In the genomic region with DNA sequence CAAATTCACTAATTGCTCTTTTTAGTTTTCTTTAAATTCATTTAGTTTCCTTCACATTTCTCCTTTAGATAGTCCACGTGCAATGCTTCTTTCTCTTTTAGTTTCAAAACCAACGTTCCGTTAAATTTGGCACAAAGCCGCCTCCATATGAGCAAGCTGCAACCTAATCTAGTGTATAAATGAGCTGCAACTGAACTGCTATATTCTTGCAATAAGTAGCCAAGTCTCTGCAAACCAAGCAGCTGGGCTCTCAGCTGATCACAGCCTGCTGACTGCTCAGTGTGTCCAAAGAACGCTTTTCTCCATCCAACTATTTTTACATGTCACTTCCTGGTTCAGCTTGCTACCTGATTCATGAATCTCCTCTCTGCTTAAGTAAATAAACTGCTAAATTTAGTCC, we compare ENCODE assay signal across 11 mouse cellular contexts.
DNase-seq lines count a peak whose midpoint lies in the region; ATAC-seq and TF ChIP-seq lines count a peak whose summit lies in the region.
"Had no signal": no experiment of that assay in that cellular context is flagged by ENCODE, and none has a peak within 500 bp of the region (broad histone marks: within the 10 kb centered on the region; RNA-seq: fewer than 3 reads in every experiment).

No protein-coding gene starts in this region.

- H3K4me1 ChIP-seq in forebrain, embryonic 12.5 days, result no peaks in the 10 kb centered on the region
- H3K4me1 ChIP-seq in forebrain, embryonic 10.5 days, result no peaks in the 10 kb centered on the region
- no peaks in the 10 kb centered on the region for H3K4me1 ChIP-seq in stomach, postnatal 0 days (replicated peaks; ENCODE audit: control insufficient read depth, insufficient read depth)
- H3K4me1 ChIP-seq: embryonic facial prominence, embryonic 12.5 days; neural tube, embryonic 12.5 days had no signal

- H3K27me3 ChIP-seq in forebrain, embryonic 12.5 days, result no peaks in the 10 kb centered on the region
- no peaks in the 10 kb centered on the region for H3K27me3 ChIP-seq in forebrain, embryonic 10.5 days (ENCODE audit: poor library complexity, severe bottlenecking)
- H3K27me3 ChIP-seq in stomach, postnatal 0 days (ENCODE audit: control insufficient read depth, insufficient read depth, low read length), result no peaks in the 10 kb centered on the region
- H3K27me3 ChIP-seq: embryonic facial prominence, embryonic 12.5 days; neural tube, embryonic 12.5 days had no signal

- H3K4me2 ChIP-seq in forebrain, embryonic 12.5 days, result no peak overlapping the region
- H3K4me2 ChIP-seq in stomach, postnatal 0 days (replicated peaks; ENCODE audit: low read depth), result no peak overlapping the region
- H3K4me2 ChIP-seq: embryonic facial prominence, embryonic 12.5 days; neural tube, embryonic 12.5 days had no signal

- TF ChIP-seq EP300 in stomach, postnatal 0 days (optimal IDR thresholded peaks at IDR 0.05), result no peak

- no peak overlapping the region for H3K27ac ChIP-seq in forebrain, embryonic 12.5 days
- H3K27ac ChIP-seq in forebrain, embryonic 10.5 days, result no peak overlapping the region
- H3K27ac ChIP-seq in stomach, postnatal 0 days (replicated peaks), result no peak overlapping the region
- H3K27ac ChIP-seq: embryonic facial prominence, embryonic 12.5 days; liver, embryonic 14.5 days; neural tube, embryonic 12.5 days had no signal

- no peak overlapping the region for H3K4me3 ChIP-seq in forebrain, embryonic 12.5 days (replicated peaks)
- no peak overlapping the region for H3K4me3 ChIP-seq in forebrain, embryonic 10.5 days
- no peak overlapping the region for H3K4me3 ChIP-seq in stomach, postnatal 0 days (ENCODE audit: low read depth, low read length)
- H3K4me3 ChIP-seq: embryonic facial prominence, embryonic 12.5 days; neural tube, embryonic 12.5 days had no signal

- no peak for TF ChIP-seq CTCF in stomach, postnatal 0 days (IDR thresholded peaks at IDR 0.05; ENCODE audit: low read depth)

- no peaks in the 10 kb centered on the region for H3K36me3 ChIP-seq in forebrain, embryonic 12.5 days (replicated peaks)
- H3K36me3 ChIP-seq in forebrain, embryonic 10.5 days (replicated peaks), result no peaks in the 10 kb centered on the region
- H3K36me3 ChIP-seq in stomach, postnatal 0 days (ENCODE audit: control insufficient read depth, insufficient read depth, low read length), result no peaks in the 10 kb centered on the region
- H3K36me3 ChIP-seq: embryonic facial prominence, embryonic 12.5 days; neural tube, embryonic 12.5 days had no signal

- ATAC-seq in forebrain, embryonic 12.5 days (ENCODE audit: low FRiP score), result peak; percentile 77; the same call in 1 of the 2 replicates
- ATAC-seq in stomach, postnatal 0 days (ENCODE audit: low FRiP score, low TSS enrichment), result no peak
- no peak for ATAC-seq in erythroid progenitor cell, adult 5-6 weeks (replicated peaks; ENCODE audit: low FRiP score, poor library complexity, severe bottlenecking)

- H3K9me3 ChIP-seq in forebrain, embryonic 12.5 days, result no peaks in the 10 kb centered on the region
- no peaks in the 10 kb centered on the region for H3K9me3 ChIP-seq in forebrain, embryonic 10.5 days
- no peaks in the 10 kb centered on the region for H3K9me3 ChIP-seq in stomach, postnatal 0 days (ENCODE audit: control insufficient read depth, low read length)
- H3K9me3 ChIP-seq: embryonic facial prominence, embryonic 12.5 days; neural tube, embryonic 12.5 days had no signal

- no peak overlapping the region for H3K9ac ChIP-seq in forebrain, embryonic 12.5 days
- no peak overlapping the region for H3K9ac ChIP-seq in stomach, postnatal 0 days (ENCODE audit: low read length)
- H3K9ac ChIP-seq: embryonic facial prominence, embryonic 12.5 days; liver, embryonic 14.5 days; neural tube, embryonic 12.5 days had no signal

- WGBS in forebrain, embryonic 12.5 days, result 63% methylated on average over 5 of the region's 5 CpGs
- 85% methylated on average over 5 of the region's 5 CpGs for WGBS in forebrain, embryonic 10.5 days
- WGBS in stomach, postnatal 0 days, result 43% methylated on average over 5 of the region's 5 CpGs

- DNase-seq in forebrain, embryonic 10.5 days (ENCODE audit: extremely low spot score, low spot score), result no peak
- DNase-seq in brain, adult 2 months (ENCODE audit: low read depth, low spot score), result peak; percentile 94
- peak; percentile 57 to 63 for DNase-seq in frontal cortex, adult 2 months (ENCODE audit: extremely low spot score in 1 of 2, low spot score in 1 of 2)
- peak; percentile 19 to 66 for DNase-seq in left cerebral cortex, adult 8-10 months (ENCODE audit: low spot score in 2 of 2)
- DNase-seq in thymus, adult 18-20 months, result no peak
- DNase-seq in stomach, postnatal 0 days (ENCODE audit: low spot score), result no peak

Comparison
In these comparisons a context has a peak if more than half of its experiments do, and no peak if none do; other contexts are left out.
1. DNase-seq: peak in brain, adult 2 months (single experiment), frontal cortex, adult 2 months (2 of 2) and left cerebral cortex, adult 8-10 months (2 of 2); none in forebrain, embryonic 10.5 days (single experiment), thymus, adult 18-20 months (0 of 2) and stomach, postnatal 0 days (single experiment).